Mouse (Mus musculus): ENCODE data around the gene Tdrd5. TPM values are rescaled to one million over a fixed set of nuclear protein-coding genes. Genes with fewer than 3 reads are reported as not detected.

Tdrd5 gene
- polyA plus RNA-seq (2012), result not detected in 2 replicates

DNA sequence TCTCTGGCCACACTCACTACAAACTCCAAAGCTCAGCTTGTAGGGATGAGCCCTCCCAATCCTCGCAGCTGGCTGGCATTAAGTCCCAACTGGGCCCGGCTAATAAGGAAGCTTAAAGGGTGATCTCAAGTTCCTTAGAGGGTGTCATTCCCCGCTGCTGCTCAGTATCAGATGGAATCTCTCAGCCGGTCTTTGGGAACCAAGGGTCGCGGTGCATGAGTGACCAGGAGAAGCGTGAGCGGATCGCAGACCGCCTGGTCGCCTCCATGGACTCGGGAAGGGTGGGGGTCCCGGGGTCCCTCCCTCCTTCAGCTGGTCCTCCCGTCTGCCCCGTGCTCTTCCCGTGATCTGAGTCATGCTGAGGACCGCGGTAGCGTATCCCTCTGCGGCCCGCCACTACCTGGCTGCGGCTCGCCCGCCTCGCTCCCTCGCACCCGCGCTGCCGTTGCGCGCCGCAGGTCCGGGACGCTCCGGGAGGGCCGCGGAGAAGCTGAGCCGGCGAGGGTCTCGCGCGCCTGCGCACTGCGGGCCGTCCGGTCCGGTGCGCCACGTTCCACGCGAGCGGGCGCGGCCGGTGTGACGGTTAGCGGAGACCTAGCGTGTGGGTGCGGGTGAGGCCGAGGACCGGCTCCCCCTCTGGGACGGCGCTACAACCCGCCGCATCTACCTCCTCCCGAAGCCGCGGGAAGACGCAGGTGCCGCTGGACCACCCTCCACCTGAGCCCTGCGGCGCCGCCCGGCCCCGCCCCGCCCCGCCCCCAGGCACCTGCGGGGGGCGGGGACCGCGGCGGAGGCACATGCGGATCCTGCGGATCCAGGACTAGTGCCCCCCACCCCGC lies at the start of gene Tdrd5:
TSS of gene Tdrd5 (minus strand) at position 754 of the 839 bp plus-strand sequence.

GRCm38 (mm10) chr1:156310630-156311029 lies 7.2 kb upstream of the Tdrd5 start, which contains the start of gene Nphs2:
Gene Nphs2 (plus strand): TSS chr1:156310727.

Other genes with a start within 250 kb of the Tdrd5 start
- gene Fam163a, start 98.6 kb downstream of the Tdrd5 start, polyA plus RNA-seq (2012), result 0.01 and 0.02 TPM in 2 replicates
- gene Nphs2, start 7.1 kb upstream of the Tdrd5 start, polyA plus RNA-seq (2012), result 0.18 TPM in 1 of 2 replicates, not detected in the other
- 1,119 and 1,451 TPM in 2 replicates for gene Gm2000, start 62.4 kb upstream of the Tdrd5 start, polyA plus RNA-seq (2012)
- not detected in 2 replicates for gene Axdnd1, start 117.5 kb upstream of the Tdrd5 start, polyA plus RNA-seq (2012)
- gene Soat1, start 170.7 kb upstream of the Tdrd5 start, polyA plus RNA-seq (2012), result 14.9 and 61.8 TPM in 2 replicates
- gene Gm10031, start 220.3 kb upstream of the Tdrd5 start, polyA plus RNA-seq (2012), result 0.27 and 0.50 TPM in 2 replicates

Measured in megakaryocyte-erythroid progenitor cell, adult 5 weeks (primary cell).